Mouse (Mus musculus): ENCODE measurements at regions not wholly inside any gene's neighbourhood (a gene's known extent, or its start where the extent isn't known, plus 50 kb on each side); places are given as distances from the start of the nearest gene placed in this dataset.

DNA sequence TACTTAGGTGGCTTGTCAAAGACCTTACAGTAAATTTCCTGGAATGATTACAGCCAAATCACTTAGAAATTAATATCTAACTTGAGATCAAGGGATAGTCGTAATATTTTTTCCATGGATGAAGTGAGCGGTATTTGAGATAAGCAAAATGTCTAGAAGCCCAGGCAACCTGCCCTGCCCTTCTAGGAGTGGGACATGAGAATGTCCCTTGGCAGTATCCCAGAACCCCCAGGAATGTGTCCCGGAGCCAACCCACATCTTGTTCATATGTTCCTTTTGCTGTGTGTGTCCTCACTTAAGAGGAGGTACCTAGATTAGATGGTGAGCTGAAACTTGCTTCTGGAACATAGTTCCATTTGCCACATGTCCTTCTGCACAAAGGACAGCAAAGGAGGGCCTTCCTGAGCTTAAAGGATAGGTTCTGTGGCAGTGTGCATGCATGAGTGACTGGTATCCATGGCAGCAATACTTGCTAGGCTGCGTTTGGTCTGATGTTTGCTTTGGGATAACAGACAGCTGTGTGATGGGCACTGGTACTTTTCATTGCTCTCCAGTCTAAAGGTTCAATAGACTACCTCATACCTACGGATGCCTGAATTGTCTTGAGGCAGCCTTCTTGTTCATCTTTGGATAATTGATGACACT is 231.0 kb upstream of the Krr1 start:
- DNase-seq (ENCODE audit: low read depth, low spot score) = no peak

DNA sequence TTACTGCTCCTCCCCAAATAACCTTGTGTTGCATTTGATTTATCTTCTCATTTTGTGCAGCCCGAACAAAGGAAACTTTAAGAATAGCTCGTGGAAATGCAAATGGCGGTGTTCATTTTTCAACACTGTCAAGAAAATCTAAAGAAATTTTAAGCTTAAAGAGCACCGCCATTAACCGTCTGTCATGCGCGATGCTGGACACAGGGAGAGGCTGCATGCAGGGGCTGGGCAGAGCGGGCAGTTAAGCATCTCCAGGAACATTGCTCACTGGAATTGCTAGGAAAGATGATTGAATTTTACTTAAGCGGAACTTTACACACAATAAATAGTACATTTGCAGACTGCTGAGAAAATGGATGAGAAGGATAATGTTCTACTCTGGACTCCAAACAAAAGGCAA is 229.2 kb upstream of the Krr1 start:
- DNase-seq (ENCODE audit: low read depth, low spot score) = no peak

DNA sequence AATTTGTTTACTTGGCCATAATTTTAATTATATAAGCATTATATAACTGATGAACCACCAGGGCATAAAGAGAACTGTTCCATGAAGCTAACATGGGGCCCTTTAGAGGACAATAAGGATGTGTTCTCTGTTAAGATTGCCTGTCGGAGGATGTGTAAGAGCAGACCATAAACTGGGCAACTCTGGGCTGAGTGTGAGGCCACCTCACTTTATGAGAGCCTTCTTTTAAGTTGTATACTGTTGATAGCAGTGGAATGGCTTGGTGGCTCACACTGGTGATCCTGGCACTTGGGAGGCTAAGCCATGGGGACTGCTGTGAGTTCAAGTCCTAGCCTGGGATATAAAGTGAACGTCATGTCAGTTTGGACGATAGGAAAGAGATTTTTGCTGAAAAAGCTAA is 227.3 kb upstream of the Krr1 start:
- DNase-seq (ENCODE audit: low read depth, low spot score) = no peak

DNA sequence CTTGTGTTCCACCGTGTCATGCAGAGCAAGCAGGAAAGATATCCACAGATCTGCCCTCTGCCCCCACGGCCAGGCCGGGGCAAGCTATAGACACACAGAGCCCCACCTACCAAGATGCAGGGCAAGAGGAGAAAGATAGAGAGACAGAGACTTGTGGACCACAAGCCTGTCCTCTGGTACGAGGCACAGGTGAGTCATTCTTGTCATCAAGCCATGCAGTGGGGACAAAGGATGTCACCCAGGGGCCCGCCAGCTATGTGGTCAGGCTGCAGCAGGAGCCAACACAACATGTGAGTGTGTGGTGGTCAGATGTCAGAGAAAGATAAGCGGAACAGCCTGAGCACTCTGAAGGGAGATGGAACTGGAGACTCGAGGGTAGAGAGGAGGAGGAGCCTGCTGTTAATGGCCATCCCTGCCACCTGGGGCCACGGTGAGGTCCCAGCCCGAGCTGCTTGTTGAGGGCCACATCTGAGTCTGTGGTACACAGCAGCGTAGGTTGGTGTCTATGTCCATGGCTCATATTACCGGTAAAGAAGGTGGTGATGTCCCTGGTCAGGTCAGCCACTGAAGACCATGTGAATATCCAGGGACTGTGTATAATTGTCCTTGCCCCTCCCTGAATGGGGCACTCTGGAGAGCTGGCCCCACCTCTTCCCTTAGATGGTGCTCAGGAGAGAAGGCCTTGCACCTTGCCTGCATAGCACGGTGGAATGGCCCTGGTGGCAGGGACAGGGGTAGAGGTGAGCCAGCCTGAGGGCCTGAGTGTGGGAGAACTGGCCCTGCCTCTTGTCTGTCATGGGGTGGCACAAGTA is 226.2 kb upstream of the Krr1 start:
- DNase-seq (ENCODE audit: low read depth, low spot score) = no peak

DNA sequence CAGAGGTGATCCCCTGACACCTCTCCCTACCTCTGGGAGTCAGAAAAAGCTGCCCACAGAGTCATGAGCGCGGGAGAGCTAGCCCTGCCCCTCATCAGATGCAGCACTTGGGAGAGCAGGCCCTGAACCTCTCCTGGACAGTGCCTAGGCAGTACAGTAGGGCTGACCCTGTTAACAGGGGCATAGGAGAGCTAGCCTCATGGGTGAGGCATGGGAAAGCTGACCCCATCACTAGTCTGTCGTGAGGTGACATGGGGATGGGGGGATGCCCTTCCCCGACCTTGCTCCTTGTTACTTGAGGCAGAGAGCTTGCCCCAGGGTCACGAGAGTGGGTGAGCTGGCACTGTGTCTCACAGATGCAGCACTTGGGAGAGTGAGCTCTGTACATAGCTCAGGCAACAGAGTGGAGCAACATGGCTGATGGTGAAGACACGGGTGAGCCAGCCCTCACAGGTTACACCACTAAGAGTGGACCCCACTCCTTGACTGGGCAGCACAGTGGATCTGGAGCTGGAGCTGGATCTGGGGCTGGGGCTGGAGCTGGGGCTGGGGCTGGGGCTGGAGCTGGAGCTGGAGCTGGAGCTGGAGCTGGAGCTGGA is 225.5 kb upstream of the Krr1 start:
- DNase-seq (ENCODE audit: low read depth, low spot score) = no peak

DNA sequence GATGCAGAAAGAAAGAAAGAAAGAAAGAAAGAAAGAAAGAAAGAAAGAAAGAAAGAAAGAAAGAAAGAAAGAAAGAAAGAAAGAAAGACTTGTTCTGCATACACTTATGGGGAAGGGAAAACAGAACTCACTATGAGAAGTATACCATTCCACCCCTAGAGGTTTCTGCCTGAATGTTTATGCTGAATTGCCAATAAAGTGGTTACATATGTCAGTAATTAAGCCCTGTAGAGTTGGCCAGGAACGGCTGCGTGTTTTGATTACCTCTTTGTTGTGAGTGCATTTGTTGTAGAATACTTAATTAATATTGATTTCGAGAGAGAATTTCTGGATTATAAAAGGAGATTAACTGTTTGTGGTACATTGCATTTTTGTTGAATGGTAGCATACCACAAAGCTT is 224.0 kb upstream of the Krr1 start:
- no peak for DNase-seq (ENCODE audit: low read depth, low spot score)

DNA sequence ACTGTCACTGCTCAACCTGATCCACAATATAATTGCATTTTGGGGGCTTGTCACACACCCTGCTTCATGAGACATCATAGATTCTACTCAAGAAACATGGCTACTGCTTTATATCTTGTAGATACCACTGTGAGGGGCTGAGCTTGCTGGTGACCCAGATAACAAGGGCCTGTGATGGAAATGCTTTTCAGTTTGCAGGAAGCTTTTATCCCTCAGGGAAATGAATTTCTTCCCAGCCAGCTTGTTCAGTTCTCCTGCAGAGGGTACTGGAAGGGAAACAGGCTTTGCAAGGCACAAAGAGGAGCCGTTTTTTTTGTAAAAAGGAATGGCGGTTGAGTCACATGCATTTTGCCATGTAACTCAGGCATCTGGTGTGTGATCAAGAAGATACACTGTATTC is 218.8 kb upstream of the Krr1 start:
- DNase-seq (ENCODE audit: low read depth, low spot score) = no peak

DNA sequence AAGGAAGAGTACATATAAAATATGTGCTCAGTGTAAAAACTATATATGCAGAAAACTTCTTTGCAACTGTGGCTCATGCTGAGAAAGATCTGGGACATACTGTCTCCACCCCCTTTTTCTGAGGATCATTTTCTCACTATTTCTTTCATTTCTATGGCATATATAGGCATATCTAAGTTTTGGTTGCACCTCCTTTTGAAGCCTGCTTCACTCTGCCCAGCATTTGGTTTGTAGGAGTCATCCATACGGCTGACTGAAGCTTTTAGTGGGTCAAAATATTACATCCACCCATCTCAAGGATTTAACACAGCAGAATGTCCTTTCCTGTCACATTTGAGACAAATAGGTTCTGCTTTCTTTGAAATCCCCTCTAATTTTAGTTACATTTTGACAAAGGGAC is 216.5 kb upstream of the Krr1 start:
- DNase-seq (ENCODE audit: low read depth, low spot score) = no peak

DNA sequence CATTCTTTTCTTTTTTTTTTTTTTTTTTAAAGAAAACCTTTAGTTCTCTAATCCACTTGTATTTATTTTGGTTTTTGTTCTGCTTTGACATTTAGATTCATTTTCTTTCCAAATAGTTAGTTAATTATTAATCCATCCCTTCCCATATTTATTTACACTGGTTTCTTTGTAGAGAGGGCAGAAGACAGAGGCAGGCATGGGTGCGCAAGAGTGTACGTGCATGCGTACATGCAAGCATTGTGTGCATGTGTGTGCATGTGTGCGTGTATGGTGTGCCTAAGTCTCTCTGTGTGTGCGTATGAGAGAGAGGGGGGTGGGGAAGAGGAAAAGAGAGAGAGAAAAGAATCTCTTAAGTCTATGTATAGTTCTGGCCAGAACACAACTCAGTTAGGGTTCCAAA is 215.9 kb upstream of the Krr1 start:
- no peak for DNase-seq (ENCODE audit: low read depth, low spot score)

DNA sequence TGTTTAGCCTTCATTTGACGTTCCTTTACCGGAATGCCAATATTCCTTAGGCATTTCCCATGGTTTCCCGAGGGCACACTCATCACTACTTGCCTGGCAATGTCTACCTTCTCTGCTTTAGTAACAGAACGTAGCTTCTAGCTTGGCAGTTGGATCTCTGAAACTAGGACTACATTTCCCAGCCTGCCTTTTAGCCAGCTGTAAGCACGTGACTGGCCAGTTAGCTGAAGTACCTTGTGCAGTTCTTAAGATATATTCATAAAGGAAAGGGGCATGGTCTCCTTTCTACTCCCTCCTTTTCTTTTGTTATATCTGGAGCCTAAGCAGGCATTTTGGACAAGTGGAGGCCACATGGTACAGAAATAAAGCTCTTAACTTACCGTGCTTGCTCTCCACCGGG is 214.8 kb upstream of the Krr1 start:
- no peak for DNase-seq (ENCODE audit: low read depth, low spot score)

DNA sequence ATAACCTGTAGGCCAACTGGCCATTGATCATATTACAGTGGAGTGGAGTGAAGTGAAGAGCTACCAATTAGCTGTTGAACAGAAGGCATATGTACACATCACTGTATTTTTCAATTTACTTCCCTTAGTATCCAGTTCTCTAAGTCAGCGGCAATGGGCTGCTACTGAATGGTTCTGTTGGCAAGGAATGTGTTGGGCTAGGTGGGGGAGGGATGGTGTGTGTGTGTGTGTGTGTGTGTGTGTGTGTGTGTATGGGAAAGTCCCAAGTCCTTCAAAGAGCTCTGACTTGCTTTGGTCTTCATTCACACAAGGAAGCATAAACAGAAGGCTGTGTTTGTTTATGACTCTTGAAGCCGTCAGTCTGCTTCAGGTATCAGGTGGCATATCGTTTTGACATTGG is 213.0 kb upstream of the Krr1 start:
- DNase-seq (ENCODE audit: low read depth, low spot score) = no peak

DNA sequence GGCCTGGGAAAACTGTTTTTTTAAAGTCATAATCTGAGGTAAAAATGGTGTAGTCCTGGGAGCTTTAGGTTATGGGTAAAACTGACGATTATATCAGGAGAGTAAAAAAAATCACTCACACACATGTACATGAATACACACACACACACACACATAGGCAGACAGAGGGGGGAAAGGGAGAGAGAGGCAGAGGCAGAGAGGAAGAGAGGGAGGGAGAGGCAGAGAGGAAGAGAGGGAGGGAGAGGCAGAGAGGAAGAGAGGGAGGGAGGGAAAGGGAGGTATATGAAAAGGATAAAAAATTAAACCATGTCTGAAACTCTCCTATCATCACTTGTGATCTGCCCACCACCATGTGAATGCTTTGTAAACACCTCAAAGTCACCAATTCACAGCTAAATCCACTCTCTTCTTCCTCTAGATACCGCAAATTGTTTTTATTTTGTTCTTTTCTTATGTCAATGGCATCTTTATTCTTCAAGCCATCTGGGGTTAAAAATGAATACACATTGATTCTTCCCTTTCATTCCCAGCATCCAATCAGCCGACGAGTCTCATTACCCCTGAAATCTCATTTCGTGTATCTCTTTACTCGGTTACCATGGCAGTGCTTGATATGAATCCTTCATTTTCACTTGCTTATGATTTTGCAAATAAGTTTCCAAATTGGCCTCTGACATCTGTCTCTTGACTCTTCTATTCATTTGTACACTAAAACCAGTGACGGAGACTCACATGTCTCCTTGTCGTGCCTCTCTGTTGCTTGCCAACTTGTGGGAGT is 209.5 kb upstream of the Krr1 start:
- peak; percentile 40 for DNase-seq (ENCODE audit: low read depth, low spot score)

DNA sequence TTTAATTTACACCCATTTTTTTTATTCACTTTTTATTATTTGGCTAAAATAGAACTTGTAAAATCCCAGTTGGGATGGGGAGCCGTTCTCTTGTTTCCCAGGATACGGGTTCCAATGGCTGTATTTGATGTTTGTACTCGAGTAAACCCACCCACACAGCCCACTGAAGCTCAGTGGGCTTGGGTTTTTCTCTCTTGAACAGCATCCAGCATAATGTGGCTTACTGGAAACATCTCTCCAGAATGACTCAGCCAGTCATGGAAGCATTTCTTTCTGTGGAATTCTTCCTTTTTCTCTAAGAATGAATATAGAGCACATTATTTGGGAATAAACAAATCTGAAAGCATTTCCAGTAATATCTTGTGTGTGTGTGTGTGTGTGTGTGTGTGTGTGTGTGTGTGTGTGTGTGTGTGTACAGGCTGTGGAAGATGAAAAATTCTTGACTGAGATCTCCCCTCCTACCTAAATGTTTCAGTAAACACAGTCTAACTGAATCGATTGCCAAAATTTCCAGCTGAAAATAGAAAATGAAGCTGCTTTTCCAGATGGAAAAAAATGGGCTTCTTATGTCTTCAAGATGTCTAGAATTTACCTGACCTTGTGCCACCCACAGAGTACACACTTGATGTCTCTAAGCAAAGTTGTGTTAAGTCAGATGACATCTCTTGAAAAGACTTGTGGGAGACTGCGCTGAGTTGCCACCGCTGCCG is 205.3 kb upstream of the Krr1 start:
- DNase-seq (ENCODE audit: low read depth, low spot score) = no peak

DNA sequence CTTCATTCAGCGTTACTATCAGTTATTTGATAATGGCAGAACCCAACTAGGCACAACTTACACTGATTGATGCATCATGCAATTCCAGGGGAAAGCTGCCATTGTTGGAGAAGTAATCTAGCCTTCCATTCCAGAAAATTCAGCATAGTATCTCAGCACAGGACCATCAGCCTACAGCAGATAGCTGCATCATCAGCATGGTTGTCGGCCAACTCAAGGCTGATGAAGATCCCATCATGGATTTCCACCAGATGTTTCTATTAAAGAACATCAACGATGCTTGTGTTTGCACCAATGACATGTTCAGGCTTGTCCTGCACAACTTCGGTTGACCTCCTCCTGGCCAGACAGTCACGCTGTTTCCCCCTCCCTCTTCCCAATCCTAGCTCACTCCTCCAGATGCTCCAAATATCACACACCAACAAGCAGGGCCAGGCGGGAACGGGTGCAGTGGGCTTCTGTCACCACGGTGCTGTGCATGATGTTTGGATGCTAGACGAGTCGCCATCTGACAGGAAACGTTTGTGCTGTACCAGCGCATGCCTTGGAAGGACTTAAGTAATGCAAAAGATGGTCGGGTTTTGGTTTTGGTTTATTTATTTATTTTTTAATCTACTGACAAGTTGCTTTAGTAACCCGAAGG is 204.5 kb upstream of the Krr1 start:
- DNase-seq (ENCODE audit: low read depth, low spot score) = no peak

DNA sequence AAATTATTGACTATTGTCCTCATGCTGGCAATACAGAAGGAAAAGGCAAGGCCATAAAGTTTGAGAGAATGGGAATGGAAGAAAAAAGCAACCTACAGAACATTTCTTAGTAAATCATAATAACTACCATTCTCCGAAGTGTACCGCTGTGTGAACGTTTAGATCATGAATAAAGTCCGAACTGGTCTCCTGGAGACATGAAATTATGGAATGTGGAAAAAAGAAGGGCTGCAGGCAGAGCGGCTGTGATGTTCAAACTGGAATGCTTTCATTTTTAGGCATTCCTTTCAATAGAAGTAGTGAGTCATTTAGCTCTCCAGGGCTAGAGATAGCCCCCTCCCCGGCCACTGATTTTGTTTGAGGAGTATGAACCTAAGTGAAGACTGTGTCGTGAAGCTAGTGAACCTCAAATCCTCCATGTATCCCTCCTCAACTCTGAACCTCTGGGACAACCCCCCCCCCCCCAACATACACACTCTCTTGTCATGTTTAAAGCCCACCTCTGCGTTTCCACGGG is 202.9 kb upstream of the Krr1 start:
- DNase-seq (ENCODE audit: low read depth, low spot score) = no peak

DNA sequence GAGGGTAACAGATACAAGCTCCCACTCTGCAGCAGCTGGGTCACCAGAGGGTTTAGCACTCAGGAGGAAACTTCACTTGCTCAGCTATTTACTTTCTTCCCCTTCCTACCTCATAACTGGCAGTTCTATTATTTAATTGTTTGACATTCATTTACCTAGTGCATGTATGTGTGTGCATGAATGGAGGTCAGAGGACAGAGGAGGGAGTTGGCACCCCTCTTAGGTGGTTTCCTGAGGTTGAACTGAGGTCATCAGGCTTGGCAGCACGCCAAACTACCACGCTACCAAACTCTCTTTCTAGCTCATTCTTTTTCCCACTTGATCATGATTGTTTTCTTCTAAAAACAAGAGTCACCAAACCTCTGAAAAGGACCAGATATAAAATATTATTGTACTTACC is 202.4 kb upstream of the Krr1 start:
- no peak for DNase-seq (ENCODE audit: low read depth, low spot score)

DNA sequence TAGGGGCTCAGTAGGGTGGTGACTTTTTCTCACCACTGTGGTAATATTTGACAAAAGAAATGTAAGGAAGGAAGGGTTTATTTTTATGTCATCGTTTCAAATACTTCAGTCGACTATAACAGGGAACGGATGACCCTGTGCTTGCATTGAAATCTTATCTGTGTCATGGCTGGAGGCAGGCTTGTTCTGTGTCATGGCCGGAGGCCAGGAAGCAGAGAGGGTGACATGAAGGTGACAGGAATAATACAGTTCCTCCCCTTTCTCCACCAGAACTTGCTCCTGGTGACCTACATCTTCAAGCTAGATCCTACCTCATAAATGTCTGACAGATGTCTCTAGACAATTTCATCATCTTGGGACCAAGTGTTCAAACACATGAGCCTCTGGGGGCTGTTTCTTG is 201.5 kb upstream of the Krr1 start:
- DNase-seq (ENCODE audit: low read depth, low spot score) = no peak

DNA sequence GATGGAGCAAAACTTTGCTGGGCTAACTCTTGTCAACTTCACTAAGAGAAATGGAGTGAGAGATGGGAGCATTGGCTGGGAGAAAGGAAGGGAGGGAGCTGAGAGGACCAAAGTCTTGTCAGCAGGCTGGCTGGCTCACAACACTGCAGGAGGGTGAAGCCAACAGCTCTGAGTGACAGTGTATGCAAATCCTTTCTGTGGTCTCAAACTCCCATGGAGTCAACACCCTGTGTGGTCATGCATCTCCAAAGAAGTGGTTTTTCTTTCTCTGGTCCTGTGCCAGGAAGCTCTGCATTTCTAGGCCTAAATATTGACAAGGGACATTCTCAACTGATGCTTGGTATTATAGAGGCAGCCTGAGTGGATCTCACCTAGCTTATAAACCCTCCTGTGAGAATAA is 194.9 kb upstream of the Krr1 start:
- no peak for DNase-seq (ENCODE audit: low read depth, low spot score)

DNA sequence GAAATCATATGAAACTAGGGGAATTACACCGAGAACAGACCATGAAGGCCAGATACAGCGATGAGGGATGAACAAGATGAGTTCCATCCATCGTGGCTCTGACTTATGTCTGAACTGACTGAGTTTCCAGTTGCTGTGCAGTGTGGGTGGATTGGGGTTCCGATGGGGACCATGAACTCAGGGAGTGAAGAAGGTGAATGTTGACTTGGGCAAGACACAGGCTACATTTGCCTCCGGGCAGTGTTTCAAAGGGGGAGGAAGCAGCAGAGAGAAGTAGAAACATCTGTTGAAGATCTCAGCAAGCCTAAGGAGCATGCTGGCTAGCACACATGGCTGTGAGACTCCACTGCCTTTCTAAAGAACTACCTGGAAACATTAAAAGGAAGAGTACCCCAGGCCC is 194.4 kb upstream of the Krr1 start:
- DNase-seq (ENCODE audit: low read depth, low spot score) = no peak

DNA sequence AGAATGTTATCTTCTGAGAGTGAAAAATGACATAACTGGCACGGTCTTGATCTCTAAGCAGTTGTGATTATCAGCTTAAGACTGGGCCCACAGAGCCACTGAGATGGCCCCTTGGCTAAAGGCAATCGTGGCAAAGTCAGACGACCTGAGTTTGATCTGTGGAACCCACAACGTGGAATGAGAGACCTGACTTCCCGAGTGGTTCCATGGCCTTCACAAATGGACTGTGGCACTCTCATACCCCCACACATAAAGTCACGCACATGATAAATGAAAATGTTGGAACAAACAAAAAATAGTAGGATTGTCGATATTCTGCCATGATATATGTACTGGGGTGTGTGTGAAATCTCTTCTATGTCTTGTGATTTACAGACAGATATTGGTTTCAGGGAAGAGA is 192.5 kb upstream of the Krr1 start:
- DNase-seq (ENCODE audit: low read depth, low spot score) = no peak

DNA sequence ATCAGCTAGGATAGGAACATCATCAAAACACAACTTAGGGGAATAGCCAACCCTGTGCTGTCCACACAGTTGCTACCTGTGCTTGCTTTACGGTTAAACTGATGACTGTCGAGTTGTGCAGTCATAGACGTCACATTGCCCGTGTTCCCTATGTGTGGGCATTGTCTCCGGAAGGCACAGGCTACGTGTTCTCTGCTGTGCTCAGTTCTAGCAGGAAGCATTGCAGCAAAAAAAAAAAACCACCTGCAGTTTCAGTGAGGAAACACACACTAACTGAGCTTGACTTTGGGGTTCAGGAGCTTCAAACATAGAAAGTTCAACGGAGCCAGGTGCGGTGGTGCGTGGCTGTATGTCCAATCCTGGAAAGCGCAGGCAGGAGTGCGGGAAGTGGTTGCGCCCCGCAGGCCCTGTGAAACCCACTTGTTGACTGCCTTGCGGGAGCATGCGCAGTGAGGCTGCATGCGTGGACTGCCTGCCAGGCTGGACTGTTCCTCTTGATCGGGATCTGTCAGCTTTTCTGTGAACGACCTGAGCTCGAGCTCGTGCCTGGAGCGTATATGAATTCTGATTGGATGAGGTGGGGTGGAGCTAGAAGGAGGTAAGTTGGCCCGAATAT is 190.2 kb upstream of the Krr1 start:
- DNase-seq (ENCODE audit: low read depth, low spot score) = no peak
